Mouse (Mus musculus) brown adipose tissue, adult 24 weeks (tissue): ENCODE data around the gene Xrcc5. TPM values are rescaled to one million over a fixed set of nuclear protein-coding genes. Genes with fewer than 3 reads are reported as not detected.

Source experiments
- H3K27ac ChIP-seq: fragments of 200-500 bp; replicated peaks from 2 replicates; pipeline ENCODE4 v1.5.1; 2012; ENCODE audit warnings: low read depth, mild to moderate bottlenecking, low read length
- H3K4me1 ChIP-seq: fragments of 200-500 bp; 2 replicates; pipeline ENCODE4 v1.6.1; 2012; ENCODE audit warnings: low read length, mixed read lengths; ENCODE audit not compliant: control insufficient read depth, insufficient read depth, insufficient read length
- H3K4me3 ChIP-seq: fragments of 200-500 bp; 2 replicates; pipeline ENCODE4 v1.5.1; 2012; ENCODE audit warnings: low read depth, mild to moderate bottlenecking, low read length, moderate library complexity; ENCODE audit not compliant: insufficient read depth
- polyA plus RNA-seq: library from polyadenylated mRNA; stranded (reverse); fragments of >200 nt; gene quantifications from 2 replicates; pipeline ENCODE4 v1.2.4, GENCODE M21; 2012; ENCODE audit not compliant: missing spikeins, insufficient read depth, insufficient read length

Xrcc5 gene
- polyA plus RNA-seq, 1 experiment: 6.1 TPM

- H3K4me1 ChIP-seq: no peaks in the 10 kb centered on the region
- H3K27ac ChIP-seq: no peak overlapping the region
- H3K4me3 ChIP-seq: no peak overlapping the region
Measured at GRCm38 (mm10) chr1:72399720-72400401, 92.6 kb downstream of the Xrcc5 start.

GRCm38 (mm10) chr1:72400616-72401015 lies 93.4 kb downstream of the Xrcc5 start:
- Histone ChIP-seq H3K4me3 (no peak overlapping the region), H3K27ac (no peak overlapping the region)

GRCm38 (mm10) chr1:72401331-72402069 lies 94.3 kb downstream of the Xrcc5 start:
- no peaks in the 10 kb centered on the region for H3K4me1 ChIP-seq
- no peak overlapping the region for H3K4me3 ChIP-seq
- H3K27ac ChIP-seq: no peak overlapping the region

More at GRCm38 (mm10) chr1:72400616-72401015, 93.4 kb downstream of the Xrcc5 start:
- H3K4me1 ChIP-seq: no peaks in the 10 kb centered on the region

- Histone ChIP-seq H3K27ac (no peak overlapping the region), H3K4me1 (no peaks in the 10 kb centered on the region), H3K4me3 (no peak overlapping the region)
Measured at GRCm38 (mm10) chr1:72406505-72407079, 99.4 kb downstream of the Xrcc5 start.

GRCm38 (mm10) chr1:72409936-72410335 lies 102.7 kb downstream of the Xrcc5 start:
- H3K4me3 ChIP-seq: no peak overlapping the region
- no peaks in the 10 kb centered on the region for H3K4me1 ChIP-seq
- H3K27ac ChIP-seq: no peak overlapping the region

GRCm38 (mm10) chr1:72411108-72411507 lies 103.9 kb downstream of the Xrcc5 start:
- H3K4me1 ChIP-seq: no peaks in the 10 kb centered on the region
- H3K4me3 ChIP-seq: no peak overlapping the region
- H3K27ac ChIP-seq: no peak overlapping the region

- Histone ChIP-seq H3K4me3 (no peak overlapping the region), H3K4me1 (no peaks in the 10 kb centered on the region), H3K27ac (no peak overlapping the region)
Measured at GRCm38 (mm10) chr1:72413205-72413604, 106.0 kb downstream of the Xrcc5 start.

GRCm38 (mm10) chr1:72414133-72414532 lies 106.9 kb downstream of the Xrcc5 start:
- Histone ChIP-seq H3K27ac (no peak overlapping the region), H3K4me3 (no peak overlapping the region), H3K4me1 (no peaks in the 10 kb centered on the region)

GRCm38 (mm10) chr1:72414561-72415253 lies 107.5 kb downstream of the Xrcc5 start:
- no peak overlapping the region for H3K4me3 ChIP-seq
- no peaks in the 10 kb centered on the region for H3K4me1 ChIP-seq
- no peak overlapping the region for H3K27ac ChIP-seq

- H3K4me3 ChIP-seq: no peak overlapping the region
- no peaks in the 10 kb centered on the region for H3K4me1 ChIP-seq
- H3K27ac ChIP-seq: no peak overlapping the region
Measured at GRCm38 (mm10) chr1:72418744-72419655, 111.8 kb downstream of the Xrcc5 start.

- no peaks in the 10 kb centered on the region for H3K4me1 ChIP-seq
- no peak overlapping the region for H3K4me3 ChIP-seq
- H3K27ac ChIP-seq: no peak overlapping the region
Measured at GRCm38 (mm10) chr1:72420220-72420619, 113.0 kb downstream of the Xrcc5 start.

- Histone ChIP-seq H3K27ac (no peak overlapping the region), H3K4me1 (no peaks in the 10 kb centered on the region), H3K4me3 (no peak overlapping the region)
Measured at GRCm38 (mm10) chr1:72422121-72422520, 114.9 kb downstream of the Xrcc5 start.

- Histone ChIP-seq H3K4me1 (no peaks in the 10 kb centered on the region), H3K27ac (no peak overlapping the region), H3K4me3 (no peak overlapping the region)
Measured at GRCm38 (mm10) chr1:72426456-72426855, 119.2 kb downstream of the Xrcc5 start.

- H3K4me3 ChIP-seq: no peak overlapping the region
- no peaks in the 10 kb centered on the region for H3K4me1 ChIP-seq
- H3K27ac ChIP-seq: no peak overlapping the region
Measured at GRCm38 (mm10) chr1:72428526-72428925, 121.3 kb downstream of the Xrcc5 start.
